Mouse (Mus musculus) kidney, postnatal 36 days (tissue): ENCODE results near the gene Svs1.
A peak's percentile ranks its signal among the peaks of the same experiment; 100 is the strongest.

ENCODE experiments used
- DNase-seq, 2 experiments: peaks; one replicate each; pipeline ENCODE4 v3.0.0; 2021 to 2022; ENCODE audit warnings: mixed read lengths in 2 of 2

The Svs1 gene

DNA sequence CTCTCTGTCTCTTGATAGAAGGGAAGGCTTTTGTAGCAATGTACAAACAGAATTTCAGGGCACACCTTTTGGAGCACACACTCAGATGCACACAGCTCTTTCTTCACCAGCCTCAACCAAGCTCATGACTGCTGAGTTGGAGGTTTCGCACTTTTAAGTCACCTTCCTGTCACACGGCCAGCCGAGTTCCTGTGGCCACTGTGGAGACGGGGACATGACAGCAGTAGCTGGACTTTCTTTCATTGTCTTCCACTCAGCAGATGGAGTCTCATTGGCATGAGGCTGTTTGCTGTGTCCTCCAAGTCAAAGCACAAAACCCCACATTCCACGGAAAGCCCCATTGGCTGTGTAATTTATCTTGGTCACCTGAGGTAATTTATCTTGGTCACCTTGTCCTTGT lies 24.5 kb downstream of the Svs1 start:
- DNase-seq, result no peak

DNA sequence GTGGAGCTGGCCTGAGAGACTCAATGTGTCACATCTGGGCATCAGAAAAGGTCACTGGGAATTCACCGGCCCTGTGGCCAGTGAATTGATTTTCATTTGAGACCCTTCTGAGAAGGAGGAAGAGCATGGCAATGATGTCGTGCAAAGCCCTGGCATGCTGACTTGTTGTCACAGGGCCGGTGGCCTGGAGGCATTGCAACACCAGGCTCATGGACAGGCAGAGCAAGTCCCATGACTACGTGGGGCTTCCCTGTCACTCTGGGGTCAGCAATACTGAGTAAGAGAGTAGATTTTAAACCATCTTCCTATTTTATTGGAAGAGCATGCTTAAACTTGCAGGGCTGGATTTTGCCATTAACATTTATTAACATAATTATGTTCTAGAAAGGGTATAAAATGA lies 26.4 kb downstream of the Svs1 start:
- DNase-seq, result no peak

DNA sequence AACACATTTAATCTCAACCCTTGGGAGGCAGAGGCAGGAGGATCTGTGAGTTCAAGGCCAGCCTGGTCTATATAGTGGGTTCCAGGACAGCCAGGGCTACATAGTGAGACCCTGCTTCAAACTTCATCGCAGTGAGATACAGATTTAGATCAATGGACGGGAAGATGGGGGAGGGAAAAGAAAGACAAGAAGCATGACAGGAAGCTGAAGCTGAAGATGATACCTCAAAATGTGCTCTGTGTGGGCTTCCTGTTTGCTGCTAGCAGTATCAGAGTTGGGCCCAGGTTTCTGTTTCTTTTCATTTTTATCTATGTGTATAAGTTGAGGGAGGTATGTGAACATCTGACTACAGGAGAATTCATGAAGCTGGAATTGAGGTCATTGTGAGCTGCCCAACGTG lies 26.8 kb downstream of the Svs1 start:
- DNase-seq, result no peak

DNA sequence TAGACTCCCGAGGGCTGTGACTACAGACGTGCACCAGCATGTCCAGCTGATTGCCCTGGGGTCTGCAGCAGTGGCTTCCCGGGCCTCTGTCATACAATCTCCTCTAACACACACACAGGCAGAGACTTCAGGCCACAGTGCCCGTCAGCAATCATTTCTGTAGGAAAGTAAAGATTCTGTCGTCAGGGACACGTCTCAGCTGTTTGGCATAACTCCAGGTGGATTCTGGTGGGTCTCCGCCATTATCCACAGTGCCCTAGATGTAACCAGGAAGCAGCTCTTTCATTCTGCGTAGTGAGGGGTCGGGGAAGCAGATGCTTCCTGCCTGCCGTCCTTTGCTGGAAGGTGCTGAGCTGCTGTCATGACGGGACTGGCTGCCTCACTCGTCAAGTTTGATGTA lies 30.5 kb downstream of the Svs1 start:
- DNase-seq, result no peak

DNA sequence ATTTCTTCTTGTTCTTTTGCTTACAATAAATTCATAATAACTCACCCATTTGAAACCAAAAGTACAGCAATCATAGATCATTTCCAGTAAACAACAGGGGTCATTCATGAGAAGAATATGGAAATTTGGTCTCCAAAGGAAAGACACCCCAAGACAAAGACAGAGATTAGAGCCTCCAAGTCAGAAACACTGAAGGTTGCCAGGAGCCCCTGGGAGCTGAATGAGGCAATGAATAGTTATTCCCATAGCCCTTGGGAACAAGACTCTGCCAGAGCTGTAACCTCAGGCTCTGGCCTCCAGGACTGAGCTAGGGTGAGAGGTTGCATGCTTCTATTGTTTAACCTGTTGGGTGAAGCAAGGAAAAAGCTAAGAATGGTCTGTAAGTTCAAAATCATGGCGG lies 32.7 kb downstream of the Svs1 start:
- DNase-seq, result no peak

DNA sequence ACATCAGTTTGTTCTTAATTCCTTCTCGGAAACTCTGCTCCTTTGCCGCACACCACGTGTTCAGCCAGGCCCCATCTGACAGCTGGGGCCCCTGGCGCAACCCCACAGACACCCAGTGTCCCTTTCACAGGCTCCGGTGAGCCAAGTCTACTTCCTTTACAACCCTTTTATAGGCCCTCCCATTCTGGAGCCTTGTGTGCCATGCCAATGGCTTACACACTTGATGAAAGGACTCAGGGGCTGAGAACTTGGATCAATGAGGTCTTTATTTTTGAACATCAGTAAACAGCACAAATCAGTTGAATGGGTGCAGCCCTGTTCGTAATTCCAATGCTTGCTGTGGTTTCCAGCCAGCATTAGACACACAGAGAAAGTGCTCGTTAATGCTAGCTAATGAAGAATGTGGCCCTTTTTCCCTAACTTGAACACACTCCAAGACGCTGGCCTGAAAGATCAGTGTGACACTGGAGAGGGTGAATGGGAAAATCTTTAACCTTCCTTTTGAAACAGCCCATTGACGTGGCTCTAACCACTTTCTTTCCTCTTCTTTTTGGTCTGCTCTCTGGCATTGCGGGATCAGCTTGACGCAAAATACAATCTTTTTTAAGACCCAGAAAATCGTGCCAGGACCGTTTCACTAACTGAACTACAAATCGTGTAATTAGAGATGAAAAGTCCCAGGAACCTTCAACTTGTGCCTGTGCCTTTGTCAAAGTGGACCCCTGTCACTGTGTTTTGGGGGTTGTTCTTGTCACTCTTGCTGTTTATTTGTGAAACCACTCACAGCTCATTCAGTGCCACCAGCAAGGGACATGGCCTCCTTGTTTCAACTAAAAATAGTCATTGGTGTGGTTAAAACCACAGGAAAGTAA lies 34.7 kb downstream of the Svs1 start:
- no peak for DNase-seq

DNA sequence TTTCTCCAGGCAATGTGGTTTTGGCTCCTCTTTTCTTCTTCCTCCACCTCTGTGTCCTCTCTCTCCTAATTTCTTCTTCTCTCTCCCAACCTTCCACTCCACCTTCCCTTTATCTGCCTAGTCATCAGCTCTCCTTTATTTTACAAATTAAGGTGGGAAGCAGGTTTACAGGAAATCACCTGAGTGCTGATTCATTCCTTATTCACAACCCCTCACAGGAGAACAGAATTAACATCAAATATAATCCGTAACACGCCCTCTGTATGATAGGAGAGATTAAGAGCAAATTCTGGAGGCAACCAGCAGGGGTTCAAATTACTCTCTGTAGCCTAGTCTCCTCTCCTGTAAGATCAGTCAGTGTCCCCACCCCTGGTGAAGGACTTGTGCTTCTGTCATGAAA lies 35.7 kb downstream of the Svs1 start:
- DNase-seq, result no peak

DNA sequence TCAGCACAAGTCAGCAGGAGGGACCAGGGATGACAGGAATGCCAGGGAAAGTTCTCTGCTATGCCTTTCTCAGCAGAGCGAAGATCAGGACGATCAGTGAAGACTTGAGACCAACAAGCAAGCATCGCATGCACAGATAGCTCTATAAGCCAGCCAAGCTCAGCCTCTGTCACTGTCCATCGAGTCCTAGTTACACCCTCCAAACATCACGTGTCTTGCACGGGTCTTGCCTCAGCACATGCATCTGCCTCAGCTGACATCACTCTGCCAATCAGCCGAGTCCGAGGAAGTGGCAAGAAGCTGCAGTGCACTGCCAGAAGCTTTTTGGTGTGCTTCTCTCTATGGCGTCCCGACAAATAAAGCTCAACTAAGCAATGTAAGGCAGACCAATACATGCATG lies 36.7 kb downstream of the Svs1 start:
- DNase-seq, result no peak

DNA sequence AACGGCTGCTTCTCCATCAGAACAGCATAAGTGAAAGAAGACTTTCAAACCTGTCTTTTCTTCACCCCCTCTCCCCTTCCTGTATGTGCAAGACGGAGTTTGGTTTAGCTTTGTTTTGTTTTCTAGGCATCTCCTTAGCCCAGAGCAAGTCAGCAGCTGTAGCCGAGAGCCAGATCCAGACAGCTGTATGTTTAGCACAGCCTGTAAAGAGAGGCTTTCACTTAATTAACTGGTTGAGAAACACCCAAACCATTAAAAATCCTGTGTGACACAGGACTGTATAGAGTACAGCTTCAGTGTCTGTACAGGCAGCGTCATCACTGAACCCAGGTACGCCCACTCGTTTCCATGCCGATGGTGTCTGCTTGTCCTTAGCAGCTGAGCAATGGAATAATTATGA lies 38.6 kb downstream of the Svs1 start:
- no peak for DNase-seq

DNA sequence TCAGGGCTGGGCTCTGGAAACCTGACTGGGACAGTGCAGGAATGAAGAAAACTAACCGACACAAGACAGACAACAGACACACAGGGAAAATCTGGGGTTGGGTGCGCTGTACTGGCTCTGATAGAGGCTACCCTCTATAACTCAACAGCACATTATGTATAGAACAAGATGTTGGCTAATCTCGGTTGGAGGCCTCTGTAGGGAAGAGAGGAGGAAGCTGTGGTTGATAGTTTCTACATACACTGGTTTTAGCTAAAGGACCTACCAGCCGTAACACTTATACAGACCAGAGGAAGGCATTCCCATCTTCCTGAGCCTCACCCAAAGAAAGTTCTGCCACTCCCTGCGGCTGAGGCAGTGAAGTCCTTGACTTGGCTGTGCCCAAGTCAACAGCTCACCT lies 39.8 kb downstream of the Svs1 start:
- DNase-seq, result no peak

DNA sequence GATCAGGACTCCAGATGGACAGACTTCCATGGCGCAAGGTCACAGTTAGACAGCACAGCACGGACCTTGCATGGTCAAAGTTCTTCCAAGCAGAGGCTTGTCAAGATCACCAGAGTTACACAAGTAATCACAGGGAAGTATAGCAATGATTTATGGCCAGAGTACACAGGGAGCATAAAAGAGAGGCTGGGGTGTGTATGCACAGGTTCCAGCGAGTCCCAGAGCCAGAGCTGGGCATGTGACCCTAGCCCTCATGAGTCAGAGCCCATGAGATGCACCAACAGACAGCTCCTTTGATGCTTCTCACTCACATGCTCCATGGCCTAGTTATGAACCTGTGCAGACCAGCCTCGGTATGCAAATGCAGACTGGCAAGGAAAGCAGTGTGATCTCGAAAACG lies 41.4 kb downstream of the Svs1 start:
- no peak for DNase-seq

DNA sequence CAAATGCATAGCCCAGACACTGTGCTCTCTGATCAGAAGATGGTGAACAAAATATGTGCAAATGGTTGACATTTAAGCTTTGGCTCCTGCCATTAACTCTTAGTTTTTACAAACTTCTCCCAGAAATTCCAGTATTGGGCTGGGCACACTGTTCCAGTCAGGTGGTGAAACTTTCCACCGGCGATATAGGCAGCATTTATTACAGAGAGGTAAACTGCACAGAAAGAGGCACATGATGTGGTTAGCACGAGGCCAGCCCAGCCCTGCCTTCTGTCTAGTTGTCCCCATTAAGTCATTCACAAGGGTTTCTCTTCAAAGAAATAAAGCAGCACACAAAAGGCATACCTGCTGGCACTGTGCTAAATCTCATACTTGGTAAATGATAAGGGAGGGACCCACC lies 42.0 kb downstream of the Svs1 start:
- no peak for DNase-seq

DNA sequence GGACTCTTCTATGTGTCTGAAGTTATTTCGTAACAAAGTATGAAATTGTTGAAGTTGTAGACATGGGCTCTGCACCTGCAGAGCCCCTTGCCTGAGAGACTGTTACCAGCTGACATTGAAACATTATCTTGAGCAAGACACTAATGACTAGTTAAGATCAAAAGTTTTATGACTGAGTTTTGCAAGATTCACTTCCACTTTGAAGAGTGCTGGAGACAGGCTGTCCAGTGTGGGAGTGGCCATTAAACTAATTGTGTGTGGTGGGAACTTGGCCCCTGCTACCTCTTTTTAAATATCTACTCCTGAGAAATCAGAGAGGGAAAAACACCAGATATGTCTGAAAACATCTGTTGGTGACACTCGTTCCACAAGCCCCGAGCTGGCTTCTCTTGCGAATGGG lies 44.6 kb downstream of the Svs1 start:
- DNase-seq, result no peak

DNA sequence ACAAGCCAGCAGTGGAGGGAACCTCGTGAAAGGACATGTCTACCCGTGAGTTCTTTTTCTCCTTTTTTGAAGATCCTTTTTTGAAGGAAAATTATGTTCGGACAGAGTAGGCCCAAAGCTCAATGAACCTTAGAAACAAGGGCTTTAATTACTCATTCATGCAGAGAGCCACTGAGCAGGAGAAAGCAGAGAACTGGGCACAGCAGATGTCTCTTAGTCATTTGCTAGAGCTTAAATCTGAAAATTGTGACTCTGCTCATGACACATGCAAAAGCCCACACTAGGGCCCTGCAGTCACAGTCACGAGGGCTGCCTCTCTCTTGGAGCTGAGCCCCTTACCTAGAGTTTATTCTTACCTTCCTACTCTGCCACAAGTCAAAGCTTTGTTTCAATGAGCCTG lies 46.1 kb downstream of the Svs1 start:
- no peak for DNase-seq

DNA sequence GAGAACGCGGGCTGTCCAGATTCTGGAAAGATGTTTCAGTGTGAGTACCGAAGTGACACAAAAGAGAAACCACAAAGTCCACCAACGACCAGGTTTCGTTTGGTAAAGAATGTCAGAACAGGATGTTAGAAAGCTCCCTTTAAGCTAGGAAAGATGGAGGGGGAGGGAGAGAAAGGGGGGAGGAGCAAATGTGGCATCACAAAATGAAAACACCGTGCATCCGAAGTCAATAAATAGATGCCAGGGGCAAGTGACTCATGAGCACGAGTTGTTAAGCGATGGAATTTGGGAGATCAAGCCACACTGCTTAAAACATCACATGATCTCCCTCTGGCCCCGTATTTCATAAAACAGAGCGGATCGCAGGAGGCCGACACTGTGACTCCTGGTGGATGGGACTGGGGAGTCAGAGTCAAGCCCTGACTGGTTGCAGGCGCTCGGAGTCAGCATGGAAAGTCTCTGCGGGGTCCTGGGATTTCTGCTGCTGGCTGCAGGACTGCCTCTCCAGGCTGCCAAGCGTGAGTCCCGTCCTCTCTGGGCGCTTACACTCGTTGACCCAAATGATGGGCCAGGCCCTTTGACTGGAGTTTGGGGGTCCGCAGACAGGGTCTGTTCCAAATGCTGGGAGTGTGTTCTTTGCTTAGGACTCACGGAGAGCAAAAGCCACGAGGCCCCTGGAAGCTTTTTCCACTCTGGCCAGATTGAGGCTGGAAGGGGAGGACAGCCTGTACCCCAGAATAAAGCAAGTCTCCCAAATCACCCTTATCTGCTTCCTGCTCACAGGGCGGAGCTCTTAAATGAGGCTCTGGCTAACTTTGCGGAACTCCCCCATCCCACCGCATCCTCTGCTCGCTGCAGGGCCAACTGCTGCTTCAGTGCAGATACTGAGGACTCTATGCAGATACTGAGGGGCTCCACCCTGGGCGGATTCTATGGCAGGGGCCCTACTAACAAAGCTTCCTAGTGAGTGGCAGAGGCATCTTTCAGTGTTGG lies 49.9 kb downstream of the Svs1 start, which contains the start of gene Gpnmb:
TSS of gene Gpnmb (plus strand) at position 272 of the 993 bp plus-strand sequence.
- DNase-seq, result no peak

DNA sequence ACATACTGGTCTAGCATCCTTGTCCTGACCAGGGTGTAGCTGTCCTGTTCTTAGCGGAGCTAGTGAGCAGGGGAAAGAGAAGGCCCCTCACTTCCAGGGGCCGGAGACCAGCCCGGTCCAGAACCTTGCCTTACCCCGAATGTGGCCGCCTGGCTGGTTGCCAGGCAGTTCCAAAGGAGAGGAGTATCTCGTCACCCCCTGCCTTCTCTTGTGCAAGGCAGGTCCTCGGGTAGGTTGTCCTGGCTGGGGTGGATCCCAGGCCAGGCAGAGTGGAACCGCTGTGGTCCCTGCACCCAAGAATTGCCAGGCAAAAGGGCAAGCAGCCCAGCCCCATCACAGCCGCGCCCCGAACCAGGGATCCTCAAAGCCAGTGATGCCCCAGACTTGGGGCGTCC lies 50.6 kb downstream of the Svs1 start:
- no peak for DNase-seq

DNA sequence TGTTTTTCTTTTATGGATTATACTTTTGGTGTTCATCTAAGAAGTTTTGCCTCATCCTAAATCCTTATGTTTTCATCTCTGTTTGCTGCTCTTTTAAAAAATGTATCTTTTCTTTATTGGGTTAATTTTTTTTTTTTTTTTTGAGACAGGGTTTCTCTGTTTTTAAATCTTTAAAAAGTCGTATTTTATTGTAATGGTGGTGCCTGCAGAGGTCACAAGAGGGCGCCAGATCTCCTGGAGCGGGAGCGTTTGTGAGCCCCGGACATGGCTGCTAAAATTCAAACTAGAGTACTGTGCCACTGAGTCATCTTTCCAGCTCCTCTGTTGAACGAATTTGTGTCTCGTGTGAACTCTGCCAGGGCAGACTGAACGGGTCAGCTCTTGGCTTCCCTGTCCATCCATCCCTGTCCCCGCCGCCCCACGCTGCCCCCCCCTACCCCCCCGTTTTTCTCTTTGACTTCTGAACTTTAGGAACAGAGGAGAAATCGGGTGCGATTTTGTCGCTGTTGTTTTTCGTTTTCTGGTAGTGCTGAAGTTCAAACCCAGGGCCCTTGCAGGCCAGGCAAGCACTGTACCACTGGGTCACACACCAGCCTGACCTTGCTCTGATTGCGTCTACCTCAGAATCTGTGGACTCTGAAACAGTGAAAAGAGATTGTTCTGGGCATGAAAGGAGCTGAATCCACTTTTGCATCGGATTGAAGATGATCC lies 53.0 kb downstream of the Svs1 start:
- DNase-seq, result peak; percentile 38 to 83
